Mouse (Mus musculus): ENCODE measurements at regions not wholly inside any gene's neighbourhood (a gene's known extent, or its start where the extent isn't known, plus 50 kb on each side); places are given as distances from the start of the nearest gene placed in this dataset.

DNA sequence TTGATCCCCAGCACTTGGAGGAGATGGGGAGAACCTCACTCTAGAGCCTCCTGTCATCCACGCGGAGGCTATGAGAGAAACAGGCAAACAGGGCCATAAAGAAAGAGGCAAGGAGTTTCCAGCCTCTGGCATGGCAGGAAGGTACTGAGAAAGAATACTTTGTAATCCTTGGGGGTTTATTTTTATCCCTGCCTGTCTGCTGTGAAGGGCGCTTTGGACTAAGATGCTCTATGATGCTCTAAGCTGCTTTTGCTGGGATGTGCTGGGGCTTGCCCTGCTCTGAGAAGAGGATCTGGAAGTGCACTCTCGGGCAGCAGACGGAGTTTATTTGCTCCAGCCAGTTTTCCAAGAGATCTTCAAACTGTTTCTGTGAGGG is 141.7 kb downstream of the Qrsl1 start:
- TF ChIP-seq CTCF (IDR thresholded peaks at IDR 0.05; ENCODE audit: control insufficient read depth, insufficient read depth, low read length): no peak
- TF ChIP-seq POLR2A (IDR thresholded peaks at IDR 0.05; ENCODE audit: borderline replicate concordance, control insufficient read depth, low read depth, low read length): no peak

Measured in bone marrow, adult 2 months (tissue).